Mouse (Mus musculus) frontal cortex, adult (tissue): ENCODE measurements around the gene Syt8.

ENCODE experiments used
- ATAC-seq: cut with Nextera tagmentation; 2 replicates; pipeline ENCODE4 v1.9.2; 2017; ENCODE audit warnings: mild to moderate bottlenecking, moderate library complexity, mixed read lengths; ENCODE audit not compliant: low TSS enrichment

The Syt8 gene

GRCm38 (mm10) chr7:142408686-142409085, 26.0 kb upstream of the Syt8 start:
- ATAC-seq, result no peak

- no peak for ATAC-seq
These were observed 25.0 kb upstream of the Syt8 start for GRCm38 (mm10) chr7:142409603-142410002.

- ATAC-seq, result no peak
These were observed 21.4 kb upstream of the Syt8 start for GRCm38 (mm10) chr7:142413285-142413684.

GRCm38 (mm10) chr7:142415314-142415713, 19.3 kb upstream of the Syt8 start:
- no peak for ATAC-seq

- ATAC-seq, result no peak
These were observed 18.4 kb upstream of the Syt8 start for GRCm38 (mm10) chr7:142416225-142416624.

GRCm38 (mm10) chr7:142418027-142418426, 16.6 kb upstream of the Syt8 start:
- no peak for ATAC-seq

- no peak for ATAC-seq
These were observed 16.0 kb upstream of the Syt8 start for GRCm38 (mm10) chr7:142418679-142419078.

- ATAC-seq, result no peak
These were observed 14.8 kb upstream of the Syt8 start for GRCm38 (mm10) chr7:142419887-142420286.

- ATAC-seq, result no peak
These were observed 12.8 kb upstream of the Syt8 start for GRCm38 (mm10) chr7:142421826-142422225.

GRCm38 (mm10) chr7:142425641-142426213, 8.9 kb upstream of the Syt8 start:
- no peak for ATAC-seq

GRCm38 (mm10) chr7:142428213-142428612, 6.4 kb upstream of the Syt8 start:
- no peak for ATAC-seq

- ATAC-seq, result no peak
These were observed 4.4 kb upstream of the Syt8 start for GRCm38 (mm10) chr7:142430160-142430678.

GRCm38 (mm10) chr7:142431106-142431505, 3.5 kb upstream of the Syt8 start:
- ATAC-seq, result no peak

- ATAC-seq, result no peak
These were observed 1.0 kb upstream of the Syt8 start for GRCm38 (mm10) chr7:142433623-142434022.

GRCm38 (mm10) chr7:142435524-142435923, 874 bp downstream of the Syt8 start:
- peak; percentile 91 for ATAC-seq

- ATAC-seq, result no peak
These were observed 2.7 kb downstream of the Syt8 start for GRCm38 (mm10) chr7:142437324-142437723.

- no peak for ATAC-seq
These were observed 5.3 kb downstream of the Syt8 start for GRCm38 (mm10) chr7:142439966-142440365.

GRCm38 (mm10) chr7:142440657-142441114, 6.0 kb downstream of the Syt8 start:
- 0 out of 2 replicates have a peak, but pooled peaks have one; percentile 59 for ATAC-seq

- no peak for ATAC-seq
These were observed 6.9 kb downstream of the Syt8 start, which contains the start of gene Tnni2 for GRCm38 (mm10) chr7:142441585-142441984. Tnni2 (plus strand) TSS chr7:142441808.

- ATAC-seq, result no peak
These were observed 7.6 kb downstream of the Syt8 start for GRCm38 (mm10) chr7:142442081-142442907.

GRCm38 (mm10) chr7:142442908-142443420, 8.3 kb downstream of the Syt8 start:
- ATAC-seq, result no peak

- ATAC-seq, result no peak
These were observed 8.8 kb downstream of the Syt8 start for GRCm38 (mm10) chr7:142443474-142443873.

GRCm38 (mm10) chr7:142444171-142444570, 9.5 kb downstream of the Syt8 start:
- ATAC-seq, result no peak
